Mouse (Mus musculus): Measurements from ENCODE around the gene Hadhb. TPM values are rescaled to one million over a fixed set of nuclear protein-coding genes. Genes with fewer than 3 reads are reported as not detected.
A peak's percentile ranks its signal among the peaks of the same experiment; 100 is the strongest.

Gene Hadhb
- polyA plus RNA-seq (2016; fragmentation: Nextera tagmentation; extraction: Ambion mirVana): 307 and 321 TPM in 2 replicates

GRCm38 (mm10) chr5:30154474-30155394, at the start of gene Hadhb, which contains the start of gene Hadha:
Hadhb (plus strand) TSS chr5:30155248.
Hadha (minus strand) TSS chr5:30155162.
- peak within 1 kb of the TSS; percentile 85 for H3K27ac ChIP-seq (ENCODE audit: poor library complexity, severe bottlenecking)
- no peaks in the 10 kb centered on the region for H3K27me3 ChIP-seq (replicated peaks)
- H3K4me1 ChIP-seq (replicated peaks): peaks cover 33% of the 10 kb centered on the region
- peak within 1 kb of the TSS; percentile 91 for H3K4me3 ChIP-seq
- H3K9me3 ChIP-seq (replicated peaks): no peaks in the 10 kb centered on the region
- peak within 1 kb of the TSS; percentile 66 for H3K4me2 ChIP-seq
- peak within 1 kb of the TSS; percentile 91 for H3K9ac ChIP-seq
- under 1% methylated on average over 53 of the region's 53 CpGs for WGBS
- peak; percentile 94 for ATAC-seq (ENCODE audit: insufficient number of reproducible peaks, low FRiP score)
- 0 out of 2 replicates have a peak, but pooled peaks cover 3% of the 10 kb centered on the region for H3K36me3 ChIP-seq

GRCm38 (mm10) chr5:30105668-30106300, 49.3 kb upstream of the Hadhb start, which contains the start of gene 3110082J24Rik:
3110082J24Rik (minus strand) TSS chr5:30106086.
- 1% methylated on average over 29 of the region's 29 CpGs for WGBS
- Histone ChIP-seq H3K4me1 (replicated peaks) (peaks cover 33% of the 10 kb centered on the region), H3K27me3 (replicated peaks) (peaks cover 87% of the 10 kb centered on the region), H3K9me3 (replicated peaks) (peaks cover 9% of the 10 kb centered on the region; the same call in 1 of the 2 replicates), H3K4me2 (peak within 1 kb of the TSS; percentile 86), H3K36me3 (no peaks in the 10 kb centered on the region), H3K9ac (peak within 1 kb of the TSS; percentile 42; the same call in 1 of the 2 replicates), H3K27ac (ENCODE audit: poor library complexity, severe bottlenecking) (no peak within 1 kb of the TSS), H3K4me3 (peak within 1 kb of the TSS; percentile 56)
- ATAC-seq (ENCODE audit: insufficient number of reproducible peaks, low FRiP score): no peak

GRCm38 (mm10) chr5:30106756-30107155, 48.3 kb upstream of the Hadhb start:
- Histone ChIP-seq H3K27me3 (replicated peaks) (peaks cover 94% of the 10 kb centered on the region), H3K9ac (no peak overlapping the region), H3K36me3 (no peaks in the 10 kb centered on the region), H3K4me2 (no peak overlapping the region), H3K9me3 (replicated peaks) (peaks cover 3% of the 10 kb centered on the region; the same call in 1 of the 2 replicates), H3K4me3 (no peak overlapping the region), H3K4me1 (replicated peaks) (peaks cover 42% of the 10 kb centered on the region), H3K27ac (ENCODE audit: poor library complexity, severe bottlenecking) (no peak overlapping the region)
- WGBS: 17% methylated on average over 2 of the region's 2 CpGs
- ATAC-seq (ENCODE audit: insufficient number of reproducible peaks, low FRiP score): no peak

GRCm38 (mm10) chr5:30107186-30107585, 47.9 kb upstream of the Hadhb start:
- no peaks in the 10 kb centered on the region for H3K9me3 ChIP-seq (replicated peaks)
- no peaks in the 10 kb centered on the region for H3K36me3 ChIP-seq
- H3K27me3 ChIP-seq (replicated peaks): peaks cover 94% of the 10 kb centered on the region
- WGBS: 8% methylated on average over 7 of the region's 7 CpGs
- H3K9ac ChIP-seq: no peak overlapping the region
- H3K4me3 ChIP-seq: no peak overlapping the region
- ATAC-seq (ENCODE audit: insufficient number of reproducible peaks, low FRiP score): no peak
- no peak overlapping the region for H3K4me2 ChIP-seq
- no peak overlapping the region for H3K27ac ChIP-seq (ENCODE audit: poor library complexity, severe bottlenecking)
- peaks cover 42% of the 10 kb centered on the region for H3K4me1 ChIP-seq (replicated peaks)

GRCm38 (mm10) chr5:30107611-30108041, 47.4 kb upstream of the Hadhb start:
- Histone ChIP-seq H3K4me2 (no peak overlapping the region), H3K27me3 (replicated peaks) (peaks cover 94% of the 10 kb centered on the region), H3K9me3 (replicated peaks) (no peaks in the 10 kb centered on the region), H3K4me1 (replicated peaks) (peaks cover 42% of the 10 kb centered on the region), H3K36me3 (no peaks in the 10 kb centered on the region), H3K27ac (ENCODE audit: poor library complexity, severe bottlenecking) (no peak overlapping the region), H3K9ac (no peak overlapping the region), H3K4me3 (no peak overlapping the region)
- 13% methylated on average over 5 of the region's 5 CpGs for WGBS
- no peak for ATAC-seq (ENCODE audit: insufficient number of reproducible peaks, low FRiP score)

DNA sequence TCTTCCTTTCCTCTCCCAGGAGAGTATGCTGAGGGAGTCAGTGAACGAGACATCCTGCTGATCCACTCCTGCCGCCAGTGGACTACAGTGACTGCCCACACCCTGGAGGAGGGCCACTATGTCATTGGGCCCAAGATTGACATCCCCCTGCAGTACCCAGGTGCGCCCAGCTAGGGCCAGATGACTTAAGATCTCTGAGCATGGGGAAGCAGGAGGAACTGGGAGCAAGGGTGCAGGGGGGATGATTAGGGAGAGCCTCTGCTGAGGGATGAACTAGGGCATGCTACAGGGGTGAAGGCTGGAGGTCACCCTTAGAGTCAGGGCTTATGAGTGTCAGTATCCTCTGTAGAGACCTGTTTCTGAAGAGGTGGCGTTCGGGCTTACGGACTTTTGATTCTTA, 46.8 kb upstream of the Hadhb start:
- Histone ChIP-seq H3K4me2 (no peak overlapping the region), H3K27me3 (replicated peaks) (peaks cover 94% of the 10 kb centered on the region), H3K9me3 (replicated peaks) (no peaks in the 10 kb centered on the region), H3K9ac (no peak overlapping the region), H3K27ac (ENCODE audit: poor library complexity, severe bottlenecking) (no peak overlapping the region), H3K36me3 (no peaks in the 10 kb centered on the region), H3K4me3 (no peak overlapping the region), H3K4me1 (replicated peaks) (peaks cover 42% of the 10 kb centered on the region)
- WGBS: 67% methylated on average over 6 of the region's 6 CpGs
- no peak for ATAC-seq (ENCODE audit: insufficient number of reproducible peaks, low FRiP score)

DNA sequence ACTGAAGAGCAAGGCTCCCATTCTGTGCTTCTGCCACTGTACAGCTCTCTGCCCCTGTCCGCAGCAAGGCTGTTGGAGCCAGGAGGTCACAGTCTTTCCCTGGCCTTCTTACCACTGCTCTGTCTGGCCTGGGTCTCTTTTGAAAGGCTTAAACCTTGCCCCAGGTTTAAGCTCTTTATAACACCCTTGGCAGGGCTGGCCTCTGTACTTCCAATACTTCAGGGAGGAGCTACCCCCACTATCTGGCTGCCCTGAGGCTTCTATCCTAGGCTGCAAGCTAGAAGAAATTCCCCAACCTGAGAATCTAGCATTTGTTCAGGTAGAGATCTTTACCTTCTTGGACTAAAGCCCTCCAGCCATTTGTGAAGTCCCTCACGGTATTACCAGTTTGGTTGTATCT, 45.1 kb upstream of the Hadhb start:
- 53% methylated on average over 2 of the region's 2 CpGs for WGBS
- no peaks in the 10 kb centered on the region for H3K36me3 ChIP-seq
- no peaks in the 10 kb centered on the region for H3K9me3 ChIP-seq (replicated peaks)
- H3K27ac ChIP-seq (ENCODE audit: poor library complexity, severe bottlenecking): no peak overlapping the region
- H3K4me1 ChIP-seq (replicated peaks): peaks cover 45% of the 10 kb centered on the region
- no peak overlapping the region for H3K4me3 ChIP-seq
- ATAC-seq (ENCODE audit: insufficient number of reproducible peaks, low FRiP score): no peak
- H3K9ac ChIP-seq: no peak overlapping the region
- peaks cover 88% of the 10 kb centered on the region for H3K27me3 ChIP-seq (replicated peaks)
- no peak overlapping the region for H3K4me2 ChIP-seq

- ATAC-seq (ENCODE audit: insufficient number of reproducible peaks, low FRiP score): no peak; the same call in 1 of the 2 replicates
These were observed 44.5 kb upstream of the Hadhb start for GRCm38 (mm10) chr5:30110371-30111060.

GRCm38 (mm10) chr5:30111126-30111525, 43.9 kb upstream of the Hadhb start:
- Histone ChIP-seq H3K4me3 (peak overlapping the region; percentile 33), H3K4me2 (peak overlapping the region; percentile 66), H3K27me3 (replicated peaks) (peaks cover 88% of the 10 kb centered on the region), H3K36me3 (no peaks in the 10 kb centered on the region), H3K9me3 (replicated peaks) (no peaks in the 10 kb centered on the region), H3K27ac (ENCODE audit: poor library complexity, severe bottlenecking) (no peak overlapping the region), H3K4me1 (replicated peaks) (peaks cover 34% of the 10 kb centered on the region), H3K9ac (peak overlapping the region; percentile 42; the same call in 1 of the 2 replicates)
- no peak; the same call in 1 of the 2 replicates for ATAC-seq (ENCODE audit: insufficient number of reproducible peaks, low FRiP score)
- 1% methylated on average over 18 of the region's 18 CpGs for WGBS

More at GRCm38 (mm10) chr5:30110371-30111060, 44.5 kb upstream of the Hadhb start:
- Histone ChIP-seq H3K27ac (ENCODE audit: poor library complexity, severe bottlenecking) (no peak overlapping the region), H3K9me3 (replicated peaks) (no peaks in the 10 kb centered on the region), H3K4me2 (peak overlapping the region; percentile 66), H3K4me1 (replicated peaks) (peaks cover 40% of the 10 kb centered on the region), H3K36me3 (no peaks in the 10 kb centered on the region), H3K9ac (peak overlapping the region; percentile 42; the same call in 1 of the 2 replicates), H3K27me3 (replicated peaks) (peaks cover 88% of the 10 kb centered on the region), H3K4me3 (peak overlapping the region; percentile 33)
- WGBS: 5% methylated on average over 22 of the region's 22 CpGs

GRCm38 (mm10) chr5:30111771-30112170, 43.3 kb upstream of the Hadhb start:
- WGBS: 59% methylated on average over 3 of the region's 3 CpGs
- H3K4me2 ChIP-seq: peak overlapping the region; percentile 66

More at GRCm38 (mm10) chr5:30111771-30112170, 43.3 kb upstream of the Hadhb start:
- Histone ChIP-seq H3K4me3 (no peak overlapping the region), H3K9ac (no peak overlapping the region), H3K27ac (ENCODE audit: poor library complexity, severe bottlenecking) (no peak overlapping the region), H3K27me3 (replicated peaks) (peaks cover 88% of the 10 kb centered on the region), H3K36me3 (peaks cover 6% of the 10 kb centered on the region), H3K4me1 (replicated peaks) (peaks cover 30% of the 10 kb centered on the region), H3K9me3 (replicated peaks) (no peaks in the 10 kb centered on the region)
- no peak for ATAC-seq (ENCODE audit: insufficient number of reproducible peaks, low FRiP score)
